Mouse (Mus musculus) v-Abl transformed pro-B cells (cell line): ENCODE results near the gene Apol10a.
"Not testable (repeated sequence)": the region's sequence is repeated elsewhere in the genome, so short reads cannot be mapped to it uniquely, and the experiment has no call there.

Experiments used
- in situ Hi-C, 2 experiments: fragments of 400-800 bp; cut with MboI; formaldehyde crosslinking; loops; one replicate each; pipeline ENCODE4 v1.15.1; 2025; ENCODE audit not compliant: unreplicated experiment in 2 of 2

Apol10a gene

GRCm38 (mm10) chr15:77476693-77477092 lies at the start of gene Apol10a:
Gene Apol10a (plus strand): TSS chr15:77477047.
- in situ Hi-C loops: not testable (repeated sequence)

GRCm38 (mm10) chr15:77428690-77429448 lies 48.0 kb upstream of the Apol10a start:
- in situ Hi-C loops: loop anchor here in 1 of 2 experiments (25.0 kb wide), 1 partner anchor 583 kb away; no protein-coding TSS in a partner anchor

- in situ Hi-C loops: loop anchor here in 1 of 2 experiments (25.0 kb wide), 1 partner anchor 568 kb away; no protein-coding TSS in a partner anchor
Observed at GRCm38 (mm10) chr15:77444746-77445145, 32.1 kb upstream of the Apol10a start.

DNA sequence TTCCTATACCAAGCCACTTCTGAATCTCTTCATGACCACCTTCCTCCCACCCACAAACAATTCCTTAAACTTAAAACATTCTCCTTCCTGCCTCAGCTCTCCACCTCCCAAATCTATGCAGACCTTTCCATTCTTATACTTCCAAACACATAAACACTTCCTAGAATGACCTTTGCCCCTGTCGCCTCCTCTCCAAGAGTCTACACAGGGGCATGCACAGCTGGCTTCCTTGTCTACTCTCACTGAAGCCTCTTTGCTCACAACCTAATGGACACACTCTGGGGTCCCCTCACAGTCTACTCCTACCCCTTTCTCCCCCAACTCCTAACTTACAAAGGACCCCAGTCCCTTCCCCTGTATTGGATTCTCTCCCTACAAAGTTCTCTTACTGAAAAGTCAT lies 31.2 kb upstream of the Apol10a start:
- in situ Hi-C loops: loop anchor here in 1 of 2 experiments (25.0 kb wide), 1 partner anchor 567 kb away; no protein-coding TSS in a partner anchor

GRCm38 (mm10) chr15:77447392-77447791 lies 29.5 kb upstream of the Apol10a start, which contains the start of gene Apol7b:
Gene Apol7b (minus strand): TSS chr15:77447492.
- in situ Hi-C loops: loop anchor here in 1 of 2 experiments (25.0 kb wide), 1 partner anchor 565 kb away; no protein-coding TSS in a partner anchor

GRCm38 (mm10) chr15:77449927-77450326 lies 26.9 kb upstream of the Apol10a start:
- in situ Hi-C loops: loop anchor here in 1 of 2 experiments (5.0 to 25.0 kb wide), 2 partner anchors 242 to 562 kb away; no protein-coding TSS in a partner anchor

- in situ Hi-C loops: not testable (repeated sequence)
Observed at GRCm38 (mm10) chr15:77474699-77475390, 2.0 kb upstream of the Apol10a start.

GRCm38 (mm10) chr15:77482140-77482794 lies 5.4 kb downstream of the Apol10a start:
- in situ Hi-C loops: no loop called here

DNA sequence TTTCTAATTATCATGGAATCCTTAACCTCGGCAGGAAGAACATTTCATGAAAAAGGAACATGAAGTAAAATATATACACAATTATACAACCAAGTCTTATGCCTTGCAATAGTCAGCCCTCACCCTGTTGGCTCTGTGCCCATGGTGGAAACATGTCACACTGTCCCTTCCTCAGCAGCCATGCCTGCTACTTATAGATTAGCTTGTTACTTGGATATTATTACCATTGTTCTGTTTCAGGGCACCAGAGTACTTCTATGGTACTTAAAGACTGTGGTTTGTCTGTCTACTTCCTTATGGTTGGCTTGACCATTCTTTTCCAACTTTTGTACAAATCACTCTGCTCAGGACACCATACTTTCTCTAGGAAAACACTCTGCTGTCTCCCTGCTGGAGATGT lies 16.3 kb downstream of the Apol10a start:
- in situ Hi-C loops: not testable (repeated sequence)

DNA sequence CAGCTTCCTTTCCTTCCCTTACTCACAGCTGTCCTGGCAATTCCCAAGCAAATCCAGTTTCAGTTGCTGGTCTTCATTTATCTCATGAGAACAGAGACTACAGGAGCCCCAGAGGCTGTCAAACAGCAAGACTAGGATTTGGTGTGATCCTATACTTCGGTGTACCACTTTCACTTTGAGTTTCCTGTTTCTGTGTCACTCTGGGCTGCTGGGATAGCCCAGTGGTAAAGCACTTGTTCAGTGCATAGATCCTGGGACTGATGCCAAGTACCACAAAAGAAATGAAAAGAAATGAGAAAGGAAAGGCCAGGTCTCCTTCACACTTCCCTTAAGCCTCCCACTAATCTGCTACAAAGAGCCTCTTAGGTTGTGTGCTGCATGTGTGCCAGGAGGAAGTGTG lies 17.8 kb downstream of the Apol10a start:
- in situ Hi-C loops: not testable (repeated sequence)

- in situ Hi-C loops: not testable (repeated sequence)
Observed at GRCm38 (mm10) chr15:77507966-77508365, 31.1 kb downstream of the Apol10a start, which contains the start of gene Apol11a. Gene Apol11a (plus strand): TSS chr15:77508271.

DNA sequence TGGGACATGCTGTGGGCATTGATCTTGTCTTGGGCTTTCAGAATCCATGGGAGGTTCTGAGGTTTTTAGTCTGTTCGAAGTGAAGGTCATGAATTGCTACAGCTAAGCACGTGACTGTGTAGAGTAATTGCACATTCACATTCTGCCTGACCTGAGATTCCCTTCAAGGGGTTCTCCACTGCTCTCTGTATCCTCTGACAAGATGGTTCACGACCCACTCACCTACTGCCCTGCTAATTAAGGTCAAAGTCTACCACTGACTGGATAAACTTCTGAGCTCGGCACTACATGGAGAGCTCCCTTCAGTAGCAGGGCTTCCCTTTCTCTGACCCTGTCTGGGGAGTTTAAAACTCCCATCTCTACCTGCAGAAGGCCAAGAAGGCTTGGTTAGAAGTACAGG lies 43.7 kb downstream of the Apol10a start:
- in situ Hi-C loops: not testable (repeated sequence)

- in situ Hi-C loops: not testable (repeated sequence)
Observed at GRCm38 (mm10) chr15:77523186-77523843, 46.5 kb downstream of the Apol10a start.

DNA sequence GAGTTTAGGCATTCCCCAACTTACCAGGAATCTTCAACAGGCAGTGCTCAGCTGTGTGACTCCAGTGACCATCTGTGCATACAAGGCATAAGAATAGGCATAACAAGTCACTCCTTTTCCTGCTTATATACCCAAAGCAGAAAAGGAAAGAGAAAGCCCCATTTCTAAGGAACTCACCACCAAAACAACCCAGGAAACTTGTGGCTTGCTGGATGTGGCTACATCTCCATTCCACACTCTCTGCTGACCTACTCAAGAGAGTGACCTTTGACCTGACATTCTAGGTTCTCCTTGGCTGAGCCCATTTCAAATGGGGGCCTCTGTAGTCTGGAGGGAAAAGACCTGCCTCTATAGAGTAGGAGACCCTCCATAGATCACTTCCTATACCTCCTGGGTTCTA lies 56.4 kb downstream of the Apol10a start, which contains the start of gene Apol7c:
Gene Apol7c, minus strand, starts transcription at position 101 of the 400 bp plus-strand sequence.
- in situ Hi-C loops: no loop called here

DNA sequence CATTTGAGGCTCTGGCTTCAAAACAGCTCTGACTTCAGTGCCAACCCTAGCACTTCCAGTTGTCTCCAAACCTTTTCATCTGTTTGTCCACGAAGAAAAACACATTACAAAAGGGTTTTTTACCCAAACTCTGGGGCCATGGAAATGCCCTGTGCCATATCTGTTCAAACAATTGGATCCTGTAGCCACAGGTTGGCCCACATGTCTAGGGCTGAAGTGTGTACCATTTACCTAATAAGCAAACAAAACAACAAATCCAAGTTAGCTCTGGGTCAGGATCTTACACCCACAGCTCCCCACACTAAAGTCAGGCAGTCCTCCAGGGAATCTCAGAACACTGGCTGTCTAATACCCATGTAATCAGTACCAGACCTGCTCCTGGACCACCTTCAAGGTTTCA lies 62.4 kb downstream of the Apol10a start:
- in situ Hi-C loops: not testable (repeated sequence)
